Mouse (Mus musculus) heart, embryonic 16.5 days (tissue): ENCODE measurements at regions not wholly inside any gene's neighbourhood (a gene's known extent, or its start where the extent isn't known, plus 50 kb on each side); places are given as distances from the start of the nearest gene placed in this dataset.

Experiments used
- ATAC-seq: fragments of 200-750 bp; cut with Nextera tagmentation; replicated peaks from 2 replicates; pipeline ENCODE4 v1.8.0; 2017; ENCODE audit warnings: moderate number of reproducible peaks; ENCODE audit not compliant: insufficient read depth, low FRiP score; ENCODE audit errors: extremely low read depth
- H3K27ac ChIP-seq: fragments of 300-500 bp; sonication (generic); 2 replicates; pipeline ENCODE4 v1.5.1; 2014; ENCODE audit warnings: mild to moderate bottlenecking, low read length, control low read depth, moderate library complexity
- H3K27me3 ChIP-seq: fragments of 300-500 bp; sonication (generic); 2 replicates; pipeline ENCODE4 v1.6.1; 2014; ENCODE audit warnings: low read length, mixed read lengths; ENCODE audit not compliant: control insufficient read depth, insufficient read depth
- H3K36me3 ChIP-seq: fragments of 300-500 bp; sonication (generic); 2 replicates; pipeline ENCODE4 v1.6.1; 2014; ENCODE audit not compliant: control insufficient read depth, insufficient read depth
- H3K4me1 ChIP-seq: fragments of 300-500 bp; sonication (generic); 2 replicates; pipeline ENCODE4 v1.6.1; 2014; ENCODE audit warnings: low read length, mixed read lengths; ENCODE audit not compliant: control insufficient read depth, insufficient read depth
- H3K4me2 ChIP-seq: fragments of 300-500 bp; sonication (generic); 2 replicates; pipeline ENCODE4 v1.6.1; 2014; ENCODE audit warnings: low read depth, mild to moderate bottlenecking, control low read depth, low read length
- H3K4me3 ChIP-seq: fragments of 300-500 bp; sonication (generic); 2 replicates; pipeline ENCODE4 v1.5.1; 2014; ENCODE audit warnings: mild to moderate bottlenecking, control low read depth, low read length
- H3K9ac ChIP-seq: fragments of 300-500 bp; sonication (generic); 2 replicates; pipeline ENCODE4 v1.6.1; 2014; ENCODE audit warnings: low read length, control low read depth
- H3K9me3 ChIP-seq: fragments of 300-500 bp; sonication (generic); replicated peaks from 2 replicates; pipeline ENCODE4 v1.6.1; 2016; ENCODE audit warnings: low read length; ENCODE audit not compliant: control insufficient read depth
- WGBS: fragments of 180-500 bp; shearing (Covaris S2); extraction: QIAGEN DNeasy Blood & Tissue Kit; methylation state at CpG from one replicate; pipeline ENCODE4 v1.1.7; 2014; 5-methylcytosine and 5-hydroxymethylcytosine counted together

DNA sequence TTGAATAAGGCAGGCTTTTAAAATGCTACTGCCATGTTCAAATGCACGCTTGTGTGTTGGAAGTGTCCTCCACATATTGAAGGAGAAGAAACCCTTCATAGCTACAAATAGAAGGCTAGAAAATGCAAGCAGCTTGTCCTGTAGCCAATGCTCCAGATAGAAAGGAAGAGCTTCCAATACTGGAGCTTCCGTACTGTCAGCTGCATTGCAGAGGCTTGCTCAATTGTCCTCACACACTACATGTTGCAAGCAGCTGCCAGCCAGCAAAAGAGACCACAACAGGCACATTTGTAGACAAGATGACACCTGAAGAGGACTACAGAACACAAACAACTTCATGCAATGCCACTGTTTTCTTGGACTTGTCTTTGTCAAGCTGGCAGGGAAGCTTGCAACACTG lies 314.0 kb downstream of the Inhba start:
- no peaks in the 10 kb centered on the region for H3K9me3 ChIP-seq
- H3K27ac ChIP-seq, result no peak overlapping the region
- no peaks in the 10 kb centered on the region for H3K36me3 ChIP-seq
- no peak for ATAC-seq
- no peaks in the 10 kb centered on the region for H3K27me3 ChIP-seq
- no peak overlapping the region for H3K4me3 ChIP-seq
- H3K4me2 ChIP-seq, result no peak overlapping the region
- no peaks in the 10 kb centered on the region for H3K4me1 ChIP-seq
- no peak overlapping the region for H3K9ac ChIP-seq
- WGBS, result 83% methylated on average over 2 of the region's 2 CpGs

DNA sequence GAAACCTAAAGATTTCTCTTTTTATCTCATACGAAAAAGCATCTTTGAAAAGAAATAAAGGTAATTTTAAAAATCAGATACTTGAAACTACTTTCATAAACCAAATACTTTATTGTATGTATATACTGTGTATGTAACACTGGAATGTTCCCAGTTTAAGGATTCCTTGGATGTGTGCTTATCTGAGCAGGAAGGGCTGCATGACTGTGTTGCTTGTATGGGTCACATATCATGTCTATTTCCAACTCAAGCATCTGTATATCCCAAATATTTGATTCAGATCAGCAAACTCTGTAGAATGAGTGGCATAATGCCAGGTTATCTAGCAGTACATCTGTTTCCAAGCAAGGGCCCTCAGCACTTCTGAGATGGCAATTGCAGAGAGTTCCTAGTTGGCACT lies 330.1 kb downstream of the Inhba start:
- Histone ChIP-seq H3K9ac (no peak overlapping the region), H3K9me3 (no peaks in the 10 kb centered on the region), H3K4me2 (no peak overlapping the region), H3K4me1 (no peaks in the 10 kb centered on the region), H3K27ac (no peak overlapping the region), H3K4me3 (no peak overlapping the region), H3K27me3 (no peaks in the 10 kb centered on the region), H3K36me3 (no peaks in the 10 kb centered on the region)
- no peak for ATAC-seq
- WGBS, result 94% methylated on average over 1 of the region's 1 CpGs

DNA sequence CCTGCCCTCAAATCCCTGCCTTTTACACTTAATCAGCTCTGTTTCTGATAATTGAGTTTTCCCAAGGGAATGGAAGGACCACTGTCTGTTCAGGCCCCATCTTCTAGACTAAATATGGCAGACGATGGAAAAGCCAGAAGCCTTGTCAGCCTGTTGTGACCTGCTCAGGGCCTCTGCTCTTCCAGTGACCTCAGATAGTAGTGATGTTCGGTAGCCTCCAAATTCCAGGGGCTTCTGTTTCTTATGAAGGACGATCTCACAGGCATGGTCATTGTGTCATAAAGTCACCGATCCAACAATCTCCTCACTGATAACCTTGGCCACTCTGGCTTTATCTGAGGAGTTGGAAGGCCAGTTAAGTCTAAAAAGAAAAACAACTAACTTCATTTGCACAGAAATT lies 330.5 kb downstream of the Inhba start:
- no peak overlapping the region for H3K4me2 ChIP-seq
- H3K27me3 ChIP-seq, result no peaks in the 10 kb centered on the region
- H3K9me3 ChIP-seq, result no peaks in the 10 kb centered on the region
- 34% methylated on average over 4 of the region's 4 CpGs for WGBS
- H3K4me3 ChIP-seq, result no peak overlapping the region
- H3K4me1 ChIP-seq, result no peaks in the 10 kb centered on the region
- no peak for ATAC-seq
- H3K36me3 ChIP-seq, result no peaks in the 10 kb centered on the region
- H3K27ac ChIP-seq, result no peak overlapping the region
- no peak overlapping the region for H3K9ac ChIP-seq

DNA sequence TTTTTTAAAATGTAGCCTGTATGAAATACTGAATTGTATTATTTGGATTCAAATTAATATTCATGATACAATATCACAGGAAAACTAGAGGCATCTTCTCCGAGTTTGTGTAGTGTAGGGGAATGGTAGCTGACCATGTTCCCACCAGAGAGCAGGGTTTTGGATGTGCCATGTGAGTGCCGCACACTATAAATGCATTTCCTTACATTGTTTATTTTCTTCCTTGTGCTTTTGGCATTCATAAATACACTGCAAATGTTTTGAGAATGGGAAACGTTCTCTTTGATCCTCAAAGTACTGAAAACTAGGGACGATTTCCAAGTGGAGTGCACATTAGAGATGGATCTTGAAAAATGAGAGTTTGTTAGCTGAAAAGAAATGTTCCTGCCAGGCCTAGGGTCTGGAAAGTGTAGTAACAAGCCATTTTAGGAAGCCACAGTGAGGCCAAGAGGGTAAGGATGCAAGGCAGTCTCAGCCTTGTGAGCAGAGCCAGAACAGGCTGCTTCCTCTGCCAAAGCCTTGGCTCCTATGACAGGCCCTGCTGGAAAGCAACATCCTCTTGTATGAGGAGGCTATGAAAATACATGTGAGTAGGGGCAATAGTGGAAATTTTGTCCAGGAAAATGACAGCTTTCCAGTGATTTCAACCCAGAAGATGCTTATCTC lies 331.8 kb downstream of the Inhba start:
- no peak overlapping the region for H3K27ac ChIP-seq
- H3K9ac ChIP-seq, result no peak overlapping the region
- no peaks in the 10 kb centered on the region for H3K27me3 ChIP-seq
- no peak overlapping the region for H3K4me2 ChIP-seq
- WGBS, result 76% methylated on average over 4 of the region's 4 CpGs
- no peak overlapping the region for H3K4me3 ChIP-seq
- no peaks in the 10 kb centered on the region for H3K4me1 ChIP-seq
- H3K9me3 ChIP-seq, result no peaks in the 10 kb centered on the region
- ATAC-seq, result no peak
- no peaks in the 10 kb centered on the region for H3K36me3 ChIP-seq

DNA sequence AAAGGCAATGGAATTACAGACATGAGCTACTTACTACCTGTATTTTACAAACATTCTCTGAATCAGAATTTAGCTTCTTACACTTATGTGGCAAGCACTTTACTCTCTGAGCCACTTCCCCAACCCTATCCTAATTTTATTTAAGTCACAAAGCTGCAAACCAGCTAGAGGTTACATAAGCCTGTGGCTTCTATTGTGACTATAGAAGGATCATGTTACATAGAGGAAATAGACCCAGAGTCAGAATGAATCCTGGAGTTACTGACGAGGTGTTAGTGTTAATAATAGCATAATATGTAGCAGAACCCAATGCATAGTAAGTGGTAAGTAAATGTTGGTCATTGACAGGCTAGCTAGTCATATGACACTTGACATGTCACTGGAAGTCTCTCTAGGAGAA lies 337.7 kb downstream of the Inhba start:
- H3K27ac ChIP-seq, result no peak overlapping the region
- WGBS, result 21% methylated on average over 1 of the region's 1 CpGs
- H3K9ac ChIP-seq, result no peak overlapping the region
- no peaks in the 10 kb centered on the region for H3K9me3 ChIP-seq
- no peak overlapping the region for H3K4me3 ChIP-seq
- no peak overlapping the region for H3K4me2 ChIP-seq
- no peaks in the 10 kb centered on the region for H3K4me1 ChIP-seq
- no peaks in the 10 kb centered on the region for H3K27me3 ChIP-seq
- no peaks in the 10 kb centered on the region for H3K36me3 ChIP-seq
- ATAC-seq, result no peak

DNA sequence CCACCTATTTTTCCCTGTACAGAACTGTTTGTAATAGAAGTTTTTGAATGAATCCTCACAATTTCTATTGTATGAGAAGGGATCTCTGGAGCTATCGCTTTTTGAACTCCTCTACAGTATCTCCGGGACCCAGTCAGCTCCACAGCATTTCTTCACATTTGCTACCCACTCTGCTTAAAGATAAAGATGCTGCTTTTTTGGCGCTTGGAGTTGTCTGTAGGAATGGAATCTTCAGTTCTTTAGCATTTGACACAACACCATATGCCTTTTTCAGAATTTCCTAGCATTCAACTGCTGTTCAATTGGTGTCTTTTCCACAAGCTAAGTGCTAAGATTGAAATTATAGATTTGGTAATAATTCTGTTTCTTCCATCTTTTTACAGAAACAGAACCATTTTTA lies 338.4 kb downstream of the Inhba start:
- Histone ChIP-seq H3K36me3 (no peaks in the 10 kb centered on the region), H3K9ac (no peak overlapping the region), H3K27me3 (no peaks in the 10 kb centered on the region), H3K4me1 (no peaks in the 10 kb centered on the region), H3K9me3 (no peaks in the 10 kb centered on the region), H3K27ac (no peak overlapping the region), H3K4me2 (no peak overlapping the region), H3K4me3 (no peak overlapping the region)
- no peak for ATAC-seq
- WGBS, result 81% methylated on average over 3 of the region's 3 CpGs

DNA sequence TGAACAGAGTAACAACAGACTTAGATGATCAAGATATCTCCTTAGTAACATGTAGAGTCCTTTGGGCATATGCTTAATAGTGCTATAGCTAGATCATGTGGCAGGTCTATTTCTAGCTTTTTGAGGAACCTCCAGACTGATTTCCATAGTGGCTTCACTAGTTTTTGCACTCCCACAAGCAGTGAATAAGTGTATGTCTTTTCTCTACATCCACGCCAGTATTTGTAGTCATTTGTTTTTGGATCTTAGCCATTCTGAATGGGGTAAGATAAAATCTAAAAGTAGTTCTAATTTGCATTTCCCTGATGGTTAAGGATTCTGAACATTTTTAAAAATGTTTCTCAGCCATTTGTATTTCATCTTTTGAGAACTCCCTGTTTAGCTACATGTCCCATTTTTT lies 343.7 kb downstream of the Inhba start:
- 78% methylated on average over 1 of the region's 1 CpGs for WGBS

DNA sequence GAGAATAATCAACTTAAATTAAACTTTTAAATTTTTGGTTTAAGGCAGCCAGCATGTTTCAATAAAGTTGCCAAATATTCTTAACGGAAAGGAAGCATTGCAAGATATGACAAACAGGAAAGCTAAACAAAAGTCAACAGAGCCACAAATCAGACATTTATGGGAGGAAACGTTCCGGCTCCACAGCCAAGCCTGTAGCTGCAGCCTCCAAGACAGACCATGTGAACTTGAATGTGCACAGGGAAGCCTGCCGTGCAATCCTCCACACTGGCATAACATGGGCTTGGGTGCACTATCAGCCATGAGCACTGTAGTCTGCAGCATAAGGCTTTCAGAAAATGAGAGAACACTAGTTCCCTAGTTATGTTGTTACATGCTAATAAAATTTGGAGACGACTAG lies 367.8 kb downstream of the Inhba start:
- 59% methylated on average over 5 of the region's 5 CpGs for WGBS
- no peak for ATAC-seq
- Histone ChIP-seq H3K27me3 (no peaks in the 10 kb centered on the region), H3K36me3 (no peaks in the 10 kb centered on the region), H3K9me3 (no peaks in the 10 kb centered on the region), H3K9ac (no peak overlapping the region), H3K4me2 (no peak overlapping the region), H3K27ac (no peak overlapping the region), H3K4me1 (no peaks in the 10 kb centered on the region), H3K4me3 (no peak overlapping the region)

More for the DNA sequence above, 343.7 kb downstream of the Inhba start:
- no peak overlapping the region for H3K4me2 ChIP-seq
- no peak overlapping the region for H3K4me3 ChIP-seq
- no peak for ATAC-seq
- no peaks in the 10 kb centered on the region for H3K36me3 ChIP-seq
- no peaks in the 10 kb centered on the region for H3K9me3 ChIP-seq
- no peaks in the 10 kb centered on the region for H3K27me3 ChIP-seq
- H3K4me1 ChIP-seq, result no peaks in the 10 kb centered on the region
- no peak overlapping the region for H3K9ac ChIP-seq
- H3K27ac ChIP-seq, result no peak overlapping the region

DNA sequence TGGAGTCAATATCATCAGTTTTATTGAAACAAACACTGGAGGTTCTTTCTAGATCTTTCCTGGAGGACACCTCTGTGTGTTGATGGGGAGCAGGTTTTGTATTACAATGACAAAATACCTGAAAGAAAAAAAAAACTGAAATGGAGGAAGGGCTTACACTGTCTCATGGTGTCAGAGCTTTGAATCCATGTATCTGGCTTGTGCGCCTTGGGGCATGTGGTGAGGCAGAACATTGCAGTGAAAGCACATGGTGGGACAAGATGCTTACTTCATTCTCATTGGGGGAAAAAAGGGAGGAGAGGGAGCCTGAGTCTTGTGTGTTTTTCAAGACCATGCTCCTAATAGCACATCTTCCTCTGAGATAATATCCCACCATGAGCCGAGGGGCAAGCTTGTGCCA lies 368.3 kb downstream of the Inhba start:
- Histone ChIP-seq H3K9ac (no peak overlapping the region), H3K4me1 (no peaks in the 10 kb centered on the region), H3K4me2 (no peak overlapping the region), H3K4me3 (no peak overlapping the region), H3K36me3 (no peaks in the 10 kb centered on the region), H3K9me3 (no peaks in the 10 kb centered on the region), H3K27ac (no peak overlapping the region), H3K27me3 (no peaks in the 10 kb centered on the region)
- no peak for ATAC-seq
- 92% methylated on average over 2 of the region's 2 CpGs for WGBS
